Mouse (Mus musculus) right cerebral cortex, postnatal 10 days (tissue): ENCODE results near the gene Krt39.

Experiments used
- DNase-seq, 2 experiments: peaks; one replicate each; pipeline ENCODE4 v3.0.0; 2021; ENCODE audit warnings: low spot score in 2 of 2

Krt39 gene

GRCm38 (mm10) chr11:99521288-99521860 lies at the start of gene Krt39:
Gene Krt39, minus strand, starts transcription at chr11:99521338.
- DNase-seq, result no peak

DNA sequence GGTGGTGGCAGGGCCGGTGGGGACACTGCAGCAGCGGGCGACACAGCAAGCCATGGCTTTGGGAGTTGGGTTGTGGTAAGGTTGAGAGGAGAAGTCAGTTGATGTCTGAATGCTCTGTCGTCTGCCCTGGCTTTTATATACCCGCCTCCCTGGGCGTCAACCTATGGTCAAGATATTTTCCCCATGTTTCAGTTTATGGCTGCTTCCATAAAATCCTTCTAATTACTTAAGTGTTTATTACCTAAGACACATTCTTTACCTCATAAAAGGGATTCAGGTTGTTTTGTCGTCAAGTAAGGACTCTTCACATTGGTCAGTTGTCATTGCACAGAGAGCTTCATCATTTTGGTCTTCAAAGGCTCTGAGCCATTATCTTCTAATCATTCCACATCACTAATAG lies 45.4 kb upstream of the Krt39 start, which contains the start of gene Krtap3-1:
TSS of gene Krtap3-1 (minus strand) at position 101 of the 400 bp plus-strand sequence.
- DNase-seq, result no peak

- DNase-seq, result no peak
These were observed 41.4 kb upstream of the Krt39 start for GRCm38 (mm10) chr11:99562580-99562979.

GRCm38 (mm10) chr11:99559366-99559765 lies 38.2 kb upstream of the Krt39 start, which contains the start of gene Gm11939:
Gene Gm11939, minus strand, starts transcription at chr11:99559466.
- no peak for DNase-seq

DNA sequence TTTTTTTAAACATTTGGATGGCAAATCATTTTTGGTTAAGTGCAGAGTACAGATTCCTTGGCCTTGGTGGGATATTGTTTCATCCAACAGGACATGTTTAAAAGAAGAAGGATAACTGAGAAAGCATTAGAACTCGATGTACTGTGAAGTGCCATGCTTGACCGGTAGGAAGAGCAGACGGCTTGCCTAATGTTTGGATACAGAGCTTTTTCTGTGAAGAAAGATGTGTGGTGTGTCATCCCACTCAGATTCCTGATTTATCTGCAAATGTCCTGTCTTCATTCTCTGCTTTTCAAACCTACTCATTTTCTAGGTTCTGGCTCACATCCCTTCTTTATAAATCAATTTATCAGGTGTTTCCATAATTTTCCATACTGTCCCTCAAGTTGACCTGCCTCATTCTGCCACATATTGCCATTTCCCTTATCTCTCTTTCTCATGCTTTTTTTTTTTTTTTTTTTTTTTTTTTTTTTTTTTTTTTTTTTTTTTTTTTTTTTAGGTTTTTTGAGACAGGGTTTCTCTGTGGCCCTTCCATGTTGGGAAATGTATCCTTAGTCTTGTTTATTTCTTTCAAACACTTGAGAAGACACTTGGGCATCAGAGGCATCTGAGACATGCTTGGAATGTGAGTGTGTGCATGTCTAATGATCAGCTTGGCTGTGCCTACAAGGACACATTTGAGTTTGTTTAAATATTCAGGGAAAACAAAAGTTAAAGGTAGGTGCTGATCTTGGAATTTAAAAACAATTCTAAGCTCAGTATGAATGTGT lies 37.0 kb upstream of the Krt39 start:
- no peak for DNase-seq

- DNase-seq, result no peak
These were observed 35.6 kb upstream of the Krt39 start, which contains the start of gene Krtap3-2 for GRCm38 (mm10) chr11:99556753-99557152. Gene Krtap3-2, minus strand, starts transcription at chr11:99556853.

DNA sequence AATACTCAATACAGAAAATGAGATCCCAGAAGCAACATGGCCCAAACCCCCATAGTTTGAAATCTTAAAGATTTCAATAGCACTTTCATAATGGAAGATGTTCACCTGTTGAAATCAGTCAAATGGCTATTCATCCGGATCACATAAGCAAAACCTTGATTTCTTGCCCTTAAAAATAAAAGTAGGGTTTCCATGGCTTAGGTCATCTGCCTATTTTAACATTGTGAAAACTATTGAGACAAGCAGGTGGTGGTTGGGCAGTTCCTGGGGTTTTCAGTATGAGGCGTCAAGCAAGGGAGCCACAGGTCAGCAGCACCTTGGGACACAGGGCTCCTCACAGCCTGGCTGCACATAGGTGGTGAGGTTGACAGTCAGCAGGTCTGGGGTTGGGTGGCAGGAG lies 35.1 kb upstream of the Krt39 start:
- DNase-seq, result no peak

GRCm38 (mm10) chr11:99550765-99551164 lies 29.6 kb upstream of the Krt39 start, which contains the start of gene Krtap3-3:
Gene Krtap3-3, minus strand, starts transcription at chr11:99550865.
- DNase-seq, result no peak

- DNase-seq, result no peak
These were observed 26.8 kb upstream of the Krt39 start for GRCm38 (mm10) chr11:99547892-99548291.

DNA sequence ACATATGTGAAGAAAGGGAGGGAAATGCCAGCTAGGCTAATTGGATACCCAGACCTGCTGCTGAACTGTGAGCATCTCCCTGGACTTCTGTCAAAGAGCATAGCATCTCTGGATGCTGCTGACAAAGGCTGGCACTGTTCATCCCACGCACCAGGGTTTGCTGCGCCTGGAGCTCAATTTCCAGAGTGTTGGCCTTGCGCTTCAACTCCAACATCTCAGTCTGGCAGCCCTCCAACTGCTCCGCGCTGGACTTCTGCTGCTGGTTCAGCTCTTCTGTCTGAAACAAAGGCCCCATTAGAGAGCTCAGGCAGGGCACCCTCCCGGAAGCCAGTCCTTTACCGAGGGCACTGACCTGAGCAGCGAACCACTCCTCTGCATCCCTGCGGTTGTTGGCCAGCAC lies 18.6 kb upstream of the Krt39 start:
- DNase-seq, result peak; percentile 51 to 60

- no peak for DNase-seq
These were observed 7.0 kb downstream of the Krt39 start for GRCm38 (mm10) chr11:99514098-99514497.

GRCm38 (mm10) chr11:99500095-99500805 lies 20.9 kb downstream of the Krt39 start:
- no peak for DNase-seq

DNA sequence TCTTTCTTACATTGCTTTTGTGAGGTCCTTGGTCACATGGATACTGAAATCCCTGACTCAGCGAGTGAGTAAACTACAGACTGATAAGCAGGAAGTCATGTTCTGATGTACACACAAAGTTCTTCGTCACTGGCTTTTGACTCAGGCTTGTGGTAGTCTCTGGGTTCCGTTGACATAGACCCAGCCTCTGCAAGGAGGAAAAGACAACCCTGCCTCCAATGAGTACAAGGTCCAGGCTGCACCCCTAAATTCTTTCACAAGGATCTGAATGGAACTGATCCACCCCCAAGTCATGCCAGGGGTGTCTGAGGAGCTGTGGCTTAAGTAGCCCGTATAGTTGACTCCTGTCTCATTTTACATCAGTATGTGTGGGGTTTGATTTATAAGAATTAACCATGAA lies 24.7 kb downstream of the Krt39 start:
- no peak for DNase-seq

DNA sequence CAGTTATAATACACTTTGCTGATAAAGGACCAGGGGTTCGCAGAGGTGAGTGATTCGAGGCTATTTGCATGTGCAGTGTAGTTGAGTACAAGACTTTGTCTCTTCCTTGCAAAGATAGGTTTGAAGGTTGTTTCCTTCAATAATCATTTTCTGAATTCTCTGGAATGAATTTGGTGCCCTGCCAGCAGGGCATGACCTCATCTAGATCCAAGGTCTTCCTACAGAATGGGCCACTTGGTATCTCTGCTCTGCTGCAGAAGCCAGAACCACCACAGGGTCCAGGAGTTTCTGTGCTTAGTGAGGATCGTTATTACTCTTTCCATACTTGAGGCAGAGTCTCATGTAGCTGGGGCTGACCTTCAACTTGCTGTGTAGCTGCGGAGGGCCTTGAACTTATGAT lies 26.4 kb downstream of the Krt39 start:
- no peak for DNase-seq

GRCm38 (mm10) chr11:99493574-99493850 lies 27.6 kb downstream of the Krt39 start:
- DNase-seq, result no peak

DNA sequence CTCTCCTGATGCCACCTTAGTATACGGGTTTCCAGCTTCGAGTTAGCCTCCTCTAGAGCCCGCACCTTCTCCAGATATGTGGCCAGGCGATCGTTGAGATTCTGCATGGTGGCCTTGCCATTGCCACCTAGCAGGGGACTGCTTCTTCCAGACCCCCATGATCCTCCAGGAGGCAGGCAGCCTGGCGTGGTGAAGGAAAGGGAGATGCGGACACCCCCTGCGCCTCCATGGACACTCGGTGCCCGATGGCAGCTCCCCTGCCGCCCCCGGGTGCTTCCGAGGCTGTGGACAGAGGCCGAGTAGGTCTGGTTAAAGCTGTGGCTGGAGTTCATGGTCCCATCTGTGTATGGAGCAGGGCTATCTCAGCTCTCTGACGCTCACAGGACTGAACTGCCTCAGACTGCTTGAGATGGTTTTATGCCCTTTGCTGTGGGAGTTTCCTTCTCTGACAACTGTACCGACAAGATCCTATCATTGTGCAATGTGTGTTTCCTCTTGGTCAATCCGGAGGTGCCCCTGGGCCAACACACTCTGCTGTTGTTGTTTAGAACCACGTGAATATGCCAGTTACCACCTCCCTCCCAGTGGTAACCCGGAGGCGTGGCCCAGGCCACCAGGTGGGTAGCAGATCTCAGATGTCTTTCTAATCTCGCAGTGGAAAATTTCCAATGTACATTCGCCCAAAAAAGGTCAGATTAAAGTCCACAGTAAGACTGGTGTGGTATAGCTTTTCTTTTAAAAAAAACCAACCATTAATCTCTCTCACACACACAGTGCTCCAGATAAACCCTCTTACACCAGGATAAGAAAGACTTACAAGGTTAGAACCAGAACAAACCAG lies 28.2 kb downstream of the Krt39 start, which contains the start of gene Krt23:
TSS of gene Krt23 (minus strand) at position 405 of the 841 bp plus-strand sequence.
- no peak for DNase-seq

DNA sequence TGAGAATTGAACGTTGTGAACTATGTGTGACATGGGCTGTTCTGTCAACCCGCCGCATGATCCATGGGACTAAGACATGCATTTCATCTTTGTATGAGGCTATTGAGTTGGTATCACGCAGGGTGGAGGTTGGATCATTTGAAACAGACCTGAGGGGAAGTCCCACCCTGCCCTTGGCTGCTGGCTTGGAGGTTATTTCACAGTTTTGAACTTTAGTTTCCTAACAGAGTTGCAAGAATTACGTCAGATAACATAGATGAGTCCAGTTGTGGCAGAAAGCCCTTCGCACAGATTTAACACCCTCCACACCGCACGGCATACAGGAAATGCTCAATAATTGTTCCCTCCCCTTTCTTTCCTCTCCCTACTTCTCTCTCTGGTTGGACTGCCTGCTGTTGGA lies 30.1 kb downstream of the Krt39 start:
- DNase-seq, result no peak

DNA sequence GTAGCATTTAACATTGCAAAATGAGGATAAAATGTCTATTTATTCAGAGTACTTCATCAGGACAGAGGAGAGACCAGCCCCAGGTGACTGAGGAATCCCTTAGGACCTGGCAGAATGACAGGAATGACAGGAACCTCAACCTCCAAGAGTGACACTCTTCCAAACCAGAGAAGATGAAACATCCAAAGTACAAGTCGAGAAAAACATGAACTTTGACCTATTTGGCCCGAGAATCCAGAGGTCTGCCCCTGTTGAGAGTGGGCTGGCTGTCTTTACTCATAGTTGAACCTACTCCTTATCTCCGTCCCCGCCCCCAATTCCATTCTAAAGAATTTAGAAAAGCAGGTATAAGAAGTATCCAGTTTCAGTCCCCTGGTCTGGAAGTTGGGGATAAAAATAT lies 30.5 kb downstream of the Krt39 start:
- no peak for DNase-seq

- DNase-seq, result no peak
These were observed 31.9 kb downstream of the Krt39 start for GRCm38 (mm10) chr11:99489233-99489632.

GRCm38 (mm10) chr11:99474981-99475380 lies 46.2 kb downstream of the Krt39 start:
- no peak for DNase-seq

- DNase-seq, result no peak
These were observed 47.7 kb downstream of the Krt39 start for GRCm38 (mm10) chr11:99473433-99473832.

- no peak for DNase-seq
These were observed 48.7 kb downstream of the Krt39 start for GRCm38 (mm10) chr11:99472405-99472804.
